Mouse (Mus musculus) megakaryocyte, embryonic 14.5 days (primary cell): ENCODE measurements around the gene Fam173a.

ENCODE experiments used
- FLI1 ChIP-seq: IDR thresholded peaks from 2 replicates; pipeline ENCODE4 v1.6.1; 2012; ENCODE audit warnings: low read length, inconsistent platforms, mixed read lengths
- GATA1 ChIP-seq: IDR thresholded peaks from 3 replicates; pipeline ENCODE4 v1.6.1; 2012; ENCODE audit warnings: mixed read lengths, low read length, inconsistent platforms, borderline replicate concordance

DNA sequence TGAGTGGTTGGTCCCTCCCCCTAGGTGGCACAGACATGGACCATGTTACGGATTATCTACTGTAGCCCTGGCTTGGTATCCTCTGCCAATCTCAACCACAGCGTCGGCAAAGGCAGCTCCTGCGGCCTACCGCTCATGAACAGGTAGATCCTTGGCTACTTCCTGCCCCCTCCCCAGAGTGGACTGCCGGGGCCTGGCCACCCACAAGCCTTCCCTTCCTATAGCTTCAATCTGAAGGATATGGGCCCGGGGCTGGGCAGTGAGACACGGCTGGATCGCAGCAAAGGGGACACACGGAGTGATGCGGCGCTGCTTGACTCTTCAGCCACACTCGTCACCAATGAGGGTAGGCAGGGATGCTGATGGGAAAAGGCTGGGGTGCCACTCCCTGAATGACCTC lies 34.3 kb upstream of the Fam173a start:
- TF ChIP-seq GATA1, result no peak
- no peak for TF ChIP-seq FLI1
